Mouse (Mus musculus): ENCODE measurements around the gene Aurkb. TPM values are rescaled to one million over a fixed set of nuclear protein-coding genes. Genes with fewer than 3 reads are reported as not detected.

Gene Aurkb
- polyA plus RNA-seq, 1 experiment from 2014 or later: 34.1 TPM

DNA sequence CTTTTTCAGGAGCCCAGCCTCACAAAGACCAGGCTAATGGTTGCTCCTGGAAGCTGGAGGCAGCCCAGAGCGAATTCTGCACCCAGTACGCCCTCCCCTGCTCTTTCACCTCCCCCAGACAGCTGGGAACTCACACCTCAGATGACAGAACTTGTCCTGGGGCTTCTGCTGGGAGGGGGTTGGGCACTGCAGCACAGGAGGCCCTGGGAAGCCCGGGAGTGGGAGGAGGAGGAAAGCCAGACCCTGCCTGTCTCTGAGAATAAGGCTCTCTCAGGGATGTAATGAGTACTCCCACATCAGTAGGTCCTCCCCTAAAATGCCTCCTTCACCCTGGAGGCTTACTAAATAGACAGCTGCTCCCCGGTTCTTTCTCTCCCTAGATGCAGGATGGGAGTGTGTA, 41.6 kb downstream of the Aurkb start:
- DNase-seq (ENCODE audit: low read depth, low spot score) (no peak), ATAC-seq (no peak)
- no peak for TF ChIP-seq CTCF (IDR thresholded peaks at IDR 0.05)
- ChIA-PET CTCF (interaction anchor here (1.1 to 2.2 kb wide), 2 partner anchors 20 to 37 kb away, joined by 3 to 8 read pairs; no protein-coding TSS in a partner anchor), POLR2A (interaction anchor here (0.7 to 1.4 kb wide), 3 partner anchors 9 to 13 kb away, joined by 3 to 9 read pairs (median 3); no protein-coding TSS in a partner anchor)
- in situ Hi-C loops (cut with MboI; ENCODE audit: low pct_unique_long_range_greater_than_20kb): loop anchor here (25.0 kb wide), 1 partner anchor 900 kb away; the partner anchor contains the start of genes Ctdnep1, Elp5, Gabarap and Phf23
- no peaks in the 10 kb centered on the region for H3K27me3 ChIP-seq

DNA sequence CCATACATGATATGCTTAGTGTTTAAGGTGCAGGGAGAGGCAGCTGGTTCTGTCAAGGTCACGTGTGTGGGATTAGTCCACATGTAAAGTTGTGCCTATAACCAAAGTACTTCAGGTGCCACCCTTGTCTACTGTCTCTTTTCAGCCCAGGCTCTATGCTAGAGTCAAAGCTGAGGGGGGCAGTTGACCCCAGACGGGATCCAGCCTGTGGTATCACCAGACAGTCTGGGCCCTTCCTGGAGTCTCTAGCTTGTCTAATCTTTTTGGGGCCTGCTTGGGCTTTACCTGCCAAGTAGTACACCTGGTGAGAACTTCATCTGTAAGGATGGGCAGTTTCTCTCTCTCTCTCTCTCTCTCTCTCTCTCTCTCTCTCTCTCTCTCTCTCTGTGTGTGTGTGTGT, 42.1 kb downstream of the Aurkb start:
- ChIA-PET POLR2A (interaction anchor here (0.9 to 1.4 kb wide), 4 partner anchors 8 to 21 kb away, joined by 3 to 9 read pairs (median 4); no protein-coding TSS in a partner anchor), CTCF (interaction anchor here (1.1 to 2.2 kb wide), 2 partner anchors 21 to 36 kb away, joined by 3 to 8 read pairs; no protein-coding TSS in a partner anchor)
- no peaks in the 10 kb centered on the region for H3K27me3 ChIP-seq
- no peak for DNase-seq (ENCODE audit: low read depth, low spot score)
- TF ChIP-seq CTCF (IDR thresholded peaks at IDR 0.05): no peak
- ATAC-seq: no peak
- in situ Hi-C loops (cut with MboI; ENCODE audit: low pct_unique_long_range_greater_than_20kb): loop anchor here (25.0 kb wide), 1 partner anchor 900 kb away; the partner anchor contains the start of genes Ctdnep1, Elp5, Gabarap and Phf23

DNA sequence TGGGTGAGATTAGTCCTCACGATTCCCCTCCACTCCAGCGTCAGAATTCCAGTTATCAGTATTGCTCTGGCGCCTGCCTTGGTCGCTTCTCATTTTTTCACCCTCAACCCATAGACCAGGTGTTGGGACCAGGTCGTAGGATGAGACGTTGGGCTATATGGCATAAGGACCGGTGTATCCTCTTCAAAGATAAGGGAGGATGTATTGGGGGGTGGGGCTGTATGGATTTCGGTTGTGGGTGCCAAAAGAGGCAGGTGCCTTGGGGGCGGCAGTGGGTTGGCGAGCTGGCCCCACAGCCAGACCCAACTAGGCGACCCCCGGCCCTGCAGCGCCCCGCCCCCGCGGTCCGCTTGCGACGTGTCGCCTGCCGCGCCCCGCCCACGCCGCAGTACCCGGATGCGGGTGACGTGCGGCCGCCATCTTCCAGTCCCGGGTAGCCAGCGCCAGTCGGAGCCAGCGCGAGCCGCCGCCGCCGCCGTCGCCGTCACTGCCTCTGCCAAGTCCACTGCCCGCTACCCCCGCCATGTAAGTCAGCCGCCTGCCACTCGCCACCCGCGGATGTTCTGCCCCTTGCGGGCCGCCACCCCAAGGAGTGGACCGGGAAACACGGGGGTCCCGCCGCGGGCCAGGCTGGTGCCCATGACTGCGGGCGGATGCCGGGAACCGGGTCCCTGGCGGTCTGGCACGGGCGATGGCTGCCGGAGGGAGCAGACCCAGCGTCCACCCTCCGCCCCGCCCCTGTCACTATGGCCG, 42.8 kb downstream of the Aurkb start, which contains the start of gene Vamp2:
Gene Vamp2 (plus strand): TSS at position 388 of the 753 bp plus-strand sequence.
- ChIA-PET CTCF (interaction anchor here (1.1 to 2.2 kb wide), 2 partner anchors 21 to 36 kb away, joined by 3 to 8 read pairs; no protein-coding TSS in a partner anchor), POLR2A (interaction anchor here (0.8 to 1.4 kb wide), 5 partner anchors 9 to 21 kb away, joined by 3 to 9 read pairs (median 3); no protein-coding TSS in a partner anchor)
- in situ Hi-C loops (cut with MboI; ENCODE audit: low pct_unique_long_range_greater_than_20kb): loop anchor here (25.0 kb wide), 1 partner anchor 899 kb away; the partner anchor contains the start of genes Ctdnep1, Elp5, Gabarap and Phf23
- no peak for DNase-seq (ENCODE audit: low read depth, low spot score)
- H3K27me3 ChIP-seq: no peaks in the 10 kb centered on the region
- peak; percentile 62 for ATAC-seq
- TF ChIP-seq CTCF (IDR thresholded peaks at IDR 0.05): no peak

DNA sequence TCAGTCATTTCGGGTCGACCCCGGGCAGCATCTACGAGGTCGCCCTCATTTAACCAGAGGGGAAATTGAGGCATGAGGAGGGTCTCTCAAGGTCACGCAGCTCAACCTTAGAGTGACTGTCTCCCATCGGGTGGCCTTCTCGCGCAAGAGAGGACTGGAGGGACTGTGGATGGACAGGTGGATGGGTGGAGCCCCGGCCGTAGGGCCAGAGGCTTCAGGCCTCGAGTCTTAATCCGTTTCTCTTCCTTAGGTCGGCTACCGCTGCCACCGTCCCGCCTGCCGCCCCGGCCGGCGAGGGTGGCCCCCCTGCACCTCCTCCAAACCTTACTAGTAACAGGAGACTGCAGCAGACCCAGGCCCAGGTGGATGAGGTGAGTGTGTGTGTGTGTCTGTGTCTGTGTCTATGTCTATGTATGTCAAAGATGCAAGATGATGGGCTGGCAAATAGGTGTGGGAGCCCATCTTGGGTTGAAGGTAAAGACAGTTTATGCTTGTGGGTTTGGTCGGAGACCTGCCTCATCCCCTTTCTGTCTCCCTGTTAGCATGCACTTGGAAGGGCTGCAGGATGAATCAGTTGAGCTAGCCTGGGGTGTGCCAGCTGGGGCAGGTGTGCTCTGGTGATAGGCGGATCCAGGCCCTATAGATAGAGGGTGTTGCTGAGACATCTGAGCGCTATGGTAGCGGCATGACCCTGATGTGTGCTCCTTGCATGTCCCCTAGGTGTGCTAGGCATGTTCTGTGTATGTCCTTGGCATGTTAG, 43.6 kb downstream of the Aurkb start:
- DNase-seq (ENCODE audit: low read depth, low spot score) (no peak), ATAC-seq (no peak)
- POLR2A ChIA-PET: interaction anchor here (0.8 to 1.5 kb wide), 2 partner anchors 17 to 20 kb away, joined by 3 to 4 read pairs; no protein-coding TSS in a partner anchor
- TF ChIP-seq CTCF (IDR thresholded peaks at IDR 0.05): no peak
- in situ Hi-C loops (cut with MboI; ENCODE audit: low pct_unique_long_range_greater_than_20kb): loop anchor here (25.0 kb wide), 1 partner anchor 898 kb away; the partner anchor contains the start of genes Ctdnep1, Elp5, Gabarap and Phf23
- CTCF ChIA-PET: no interaction called here
- H3K27me3 ChIP-seq: no peaks in the 10 kb centered on the region

DNA sequence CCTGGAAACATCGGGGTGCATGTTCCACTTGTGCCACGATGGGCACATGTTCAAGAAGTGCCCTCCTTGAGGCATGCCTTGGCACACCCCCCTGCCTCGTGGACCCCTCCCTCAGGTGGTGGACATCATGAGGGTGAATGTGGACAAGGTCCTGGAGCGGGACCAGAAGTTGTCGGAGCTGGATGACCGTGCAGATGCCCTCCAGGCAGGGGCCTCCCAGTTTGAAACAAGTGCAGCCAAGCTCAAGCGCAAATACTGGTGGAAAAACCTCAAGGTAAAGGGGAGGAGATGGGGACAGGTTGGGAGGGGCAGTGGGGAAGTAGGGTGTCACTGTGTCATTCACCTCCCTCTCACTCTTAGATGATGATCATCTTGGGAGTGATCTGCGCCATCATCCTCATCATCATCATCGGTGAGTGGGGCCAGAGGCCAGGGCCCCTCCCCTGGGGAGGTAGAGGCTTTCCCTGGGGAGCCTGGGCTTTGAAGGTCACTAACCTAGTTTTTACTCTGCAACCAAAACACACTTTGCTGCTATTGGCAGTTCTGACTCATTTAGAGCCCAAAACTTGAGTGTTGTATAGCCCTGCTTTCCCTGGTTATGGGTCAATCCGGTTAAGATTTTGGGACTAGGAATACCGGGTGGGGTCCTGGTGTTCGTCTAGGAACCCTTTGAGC, 44.3 kb downstream of the Aurkb start:
- ChIA-PET POLR2A (interaction anchor here (1.5 kb wide), 1 partner anchor 17 kb away, joined by 4 read pairs; no protein-coding TSS in a partner anchor), CTCF (no interaction called here)
- DNase-seq (ENCODE audit: low read depth, low spot score) (no peak), ATAC-seq (no peak)
- H3K27me3 ChIP-seq: no peaks in the 10 kb centered on the region
- in situ Hi-C loops (cut with MboI; ENCODE audit: low pct_unique_long_range_greater_than_20kb): loop anchor here (25.0 kb wide), 1 partner anchor 898 kb away; the partner anchor contains the start of genes Ctdnep1, Elp5, Gabarap and Phf23
- no peak for TF ChIP-seq CTCF (IDR thresholded peaks at IDR 0.05)

DNA sequence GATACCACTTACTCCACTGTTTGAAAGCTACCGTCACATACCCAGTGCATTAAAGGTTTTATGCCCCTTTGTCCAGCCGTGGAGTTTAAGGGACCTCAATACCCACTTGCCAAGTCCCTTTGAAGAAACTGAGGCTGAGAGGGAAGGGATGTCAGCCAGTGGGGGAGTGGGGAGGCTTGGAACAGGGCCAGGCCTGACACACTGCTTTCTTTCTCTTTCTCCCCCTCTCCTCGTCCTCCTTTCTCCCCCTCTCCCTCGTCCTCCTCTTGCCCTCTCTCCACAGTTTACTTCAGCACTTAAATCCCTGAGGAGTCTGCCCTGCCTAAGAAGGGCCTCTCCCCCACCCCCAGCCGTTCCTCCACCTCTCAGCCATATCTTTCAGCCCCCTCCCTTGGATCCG, 44.9 kb downstream of the Aurkb start:
- DNase-seq (ENCODE audit: low read depth, low spot score) (no peak), ATAC-seq (no peak)
- ChIA-PET CTCF (no interaction called here), POLR2A (interaction anchor here (0.7 to 1.5 kb wide), 2 partner anchors 14 to 18 kb away, joined by 3 to 4 read pairs; no protein-coding TSS in a partner anchor)
- no peaks in the 10 kb centered on the region for H3K27me3 ChIP-seq
- TF ChIP-seq CTCF (IDR thresholded peaks at IDR 0.05): no peak
- in situ Hi-C loops (cut with MboI; ENCODE audit: low pct_unique_long_range_greater_than_20kb): loop anchor here (25.0 kb wide), 1 partner anchor 897 kb away; the partner anchor contains the start of genes Ctdnep1, Elp5, Gabarap and Phf23

DNA sequence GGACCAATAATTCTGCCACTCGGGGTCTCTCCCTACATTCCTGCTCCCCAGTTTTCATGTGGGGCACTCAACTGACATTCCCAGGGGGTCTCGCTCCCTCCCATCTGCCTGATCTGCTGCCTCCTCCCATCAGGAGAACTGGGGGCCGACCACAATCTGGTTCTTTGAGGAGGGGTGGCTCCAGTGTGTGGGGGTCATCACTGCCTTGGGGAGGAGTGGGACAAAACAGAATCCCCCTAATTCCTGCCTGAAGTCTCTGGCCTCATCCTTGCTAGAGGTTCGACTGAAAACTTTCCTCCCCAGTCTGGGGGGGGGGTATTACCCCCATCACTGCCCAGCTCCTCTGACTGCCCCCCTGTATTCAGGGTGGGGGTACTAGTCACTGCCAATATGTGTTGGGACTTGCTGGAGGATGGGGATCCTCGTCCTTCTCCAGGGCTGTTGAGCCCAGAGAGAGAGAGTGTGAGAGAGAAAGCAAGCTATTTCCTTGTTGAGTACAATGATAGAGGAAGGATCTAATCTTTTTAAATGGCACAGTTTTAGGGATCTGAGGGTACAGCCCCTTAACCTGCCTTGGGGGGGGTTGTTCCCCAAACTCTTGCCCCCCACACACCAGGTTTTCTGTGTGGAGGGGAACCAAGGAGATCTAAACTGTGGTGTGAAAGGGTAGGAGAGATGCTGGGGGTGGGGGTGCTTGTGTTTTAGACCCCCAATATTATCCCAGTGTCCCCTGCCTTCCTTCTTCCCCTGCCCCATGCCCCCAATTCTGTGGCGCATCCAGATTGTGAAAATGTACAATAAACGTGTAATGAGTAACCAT, 46.3 kb downstream of the Aurkb start:
- POLR2A ChIA-PET: interaction anchor here (0.8 kb wide), 1 partner anchor 12 kb away, joined by 3 read pairs; no protein-coding TSS in a partner anchor
- no peak for TF ChIP-seq CTCF (IDR thresholded peaks at IDR 0.05)
- no peak for ATAC-seq
- DNase-seq (ENCODE audit: low read depth, low spot score): no peak
- CTCF ChIA-PET: interaction anchor here (1.0 to 2.3 kb wide), 9 partner anchors 12 to 32 kb away, joined by 3 to 13 read pairs (median 5); partner anchors contain the start of genes 9130213A22Rik and Borcs6
- in situ Hi-C loops (cut with MboI; ENCODE audit: low pct_unique_long_range_greater_than_20kb): loop anchor here (25.0 kb wide), 1 partner anchor 896 kb away; the partner anchor contains the start of genes Ctdnep1, Elp5, Gabarap and Phf23
- no peaks in the 10 kb centered on the region for H3K27me3 ChIP-seq

DNA sequence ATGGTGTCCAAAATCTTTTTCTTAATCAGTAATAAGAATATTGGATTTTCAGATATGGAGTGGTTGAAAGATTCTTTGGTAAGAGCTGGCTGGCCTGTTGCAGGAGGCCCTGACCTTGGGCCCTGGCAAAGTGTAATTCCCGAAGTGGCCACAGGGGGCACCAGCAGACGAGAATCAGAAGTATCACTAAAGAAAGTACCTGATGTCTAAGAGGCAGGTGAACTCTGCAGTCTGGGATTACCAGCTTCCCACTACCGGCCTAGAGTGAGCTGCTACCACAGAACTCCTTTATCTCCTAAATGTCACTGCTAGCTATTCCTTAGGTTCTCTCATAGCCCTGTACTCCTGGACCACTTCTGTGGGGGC, 46.9 kb downstream of the Aurkb start:
- H3K27me3 ChIP-seq: no peaks in the 10 kb centered on the region
- CTCF ChIA-PET: interaction anchor here (0.8 to 2.3 kb wide), 11 partner anchors 13 to 33 kb away, joined by 3 to 13 read pairs (median 5); partner anchors contain the start of genes 9130213A22Rik and Borcs6
- POLR2A ChIA-PET: interaction anchor here (0.8 kb wide), 1 partner anchor 13 kb away, joined by 3 read pairs; no protein-coding TSS in a partner anchor
- in situ Hi-C loops (cut with MboI; ENCODE audit: low pct_unique_long_range_greater_than_20kb): loop anchor here (25.0 kb wide), 1 partner anchor 895 kb away; the partner anchor contains the start of genes Ctdnep1, Elp5, Gabarap and Phf23
- no peak for DNase-seq (ENCODE audit: low read depth, low spot score)
- no peak for ATAC-seq
- no peak for TF ChIP-seq CTCF (IDR thresholded peaks at IDR 0.05)

All from Patski (cell line).